Mouse (Mus musculus) megakaryocyte, embryonic 14.5 days (primary cell): ENCODE data around the gene Mrpl39.

ENCODE experiments used
- FLI1 ChIP-seq: IDR thresholded peaks from 2 replicates; pipeline ENCODE4 v1.6.1; 2012; ENCODE audit warnings: low read length, inconsistent platforms, mixed read lengths
- GATA1 ChIP-seq: IDR thresholded peaks from 3 replicates; pipeline ENCODE4 v1.6.1; 2012; ENCODE audit warnings: mixed read lengths, low read length, inconsistent platforms, borderline replicate concordance

DNA sequence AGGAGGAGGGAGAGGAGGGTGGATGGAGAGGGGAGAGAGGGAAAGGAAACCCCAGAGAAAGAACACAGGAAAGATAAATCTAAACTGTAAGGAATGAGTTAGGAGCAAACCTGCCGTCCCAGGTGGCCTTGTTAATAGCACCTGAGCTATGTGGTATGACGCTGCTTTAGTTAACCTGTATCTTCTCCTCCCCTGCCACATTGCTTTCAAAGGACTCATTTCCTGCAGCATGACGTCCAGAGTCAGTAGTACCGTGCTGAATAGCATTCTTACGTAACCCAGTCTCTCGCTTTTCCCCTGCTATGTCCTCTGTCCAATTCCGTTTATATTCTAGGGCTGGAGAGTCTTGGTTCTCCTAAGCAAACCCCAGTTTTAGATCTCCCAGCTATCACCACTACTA lies 35.3 kb upstream of the Mrpl39 start:
- no peak for TF ChIP-seq GATA1
- no peak for TF ChIP-seq FLI1
